Mouse (Mus musculus) erythroblast, embryonic 14.5 days (primary cell): Measurements from ENCODE around the gene Erc1. TPM values are rescaled to one million over a fixed set of nuclear protein-coding genes. Genes with fewer than 3 reads are reported as not detected.

Experiments used
- H3K27me3 ChIP-seq: 2 replicates; pipeline ENCODE4 v1.6.1; 2012; ENCODE audit warnings: inconsistent platforms; ENCODE audit not compliant: control insufficient read depth
- H3K36me3 ChIP-seq: 2 replicates; pipeline ENCODE4 v1.6.1; 2012; ENCODE audit warnings: mild to moderate bottlenecking, inconsistent platforms; ENCODE audit not compliant: control insufficient read depth
- H3K4me1 ChIP-seq: 2 replicates; pipeline ENCODE4 v1.6.1; 2012; ENCODE audit warnings: inconsistent platforms; ENCODE audit not compliant: control insufficient read depth
- H3K4me3 ChIP-seq: replicated peaks from 2 replicates; pipeline ENCODE3; 2012; ENCODE audit warnings: moderate library complexity, mild to moderate bottlenecking, inconsistent platforms
- H3K9me3 ChIP-seq: 2 replicates; pipeline ENCODE4 v1.6.1; 2012; ENCODE audit warnings: low read length, inconsistent platforms, mixed read lengths; ENCODE audit not compliant: control insufficient read depth
- GATA1 ChIP-seq: IDR thresholded peaks from 2 replicates; pipeline ENCODE4 v1.6.1; 2012; ENCODE audit warnings: low read length, inconsistent platforms, mixed read lengths
- TAL1 ChIP-seq: IDR thresholded peaks from 3 replicates; pipeline ENCODE4 v1.6.1; 2012; ENCODE audit warnings: low read length, inconsistent platforms, mixed read lengths
- polyA plus RNA-seq: library from polyadenylated mRNA; stranded (reverse); fragments of >175 nt; gene quantifications from 2 replicates; pipeline ENCODE4 v1.2.3, GENCODE M21; 2012

The Erc1 gene
- polyA plus RNA-seq, 1 experiment: 0.15 TPM

DNA sequence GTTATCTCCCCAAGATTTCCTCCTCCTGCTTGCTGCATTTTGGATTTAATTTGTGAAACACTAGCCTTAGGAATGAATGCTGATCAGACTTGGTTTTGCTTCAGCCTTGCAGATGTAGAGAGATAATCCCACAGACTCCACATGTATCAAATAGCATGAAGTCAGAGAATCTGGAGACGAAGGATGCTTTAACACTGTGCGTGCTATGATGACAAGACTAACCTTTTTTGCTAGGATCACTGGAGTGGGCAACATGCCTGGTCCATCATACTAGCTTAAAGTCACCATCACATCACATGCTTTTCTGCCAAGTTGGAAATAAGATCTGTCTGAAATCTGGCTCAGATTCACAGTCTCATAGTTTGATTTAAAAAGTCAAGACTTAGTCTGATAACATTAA is 260.1 kb downstream of the Erc1 start:
- Histone ChIP-seq H3K4me1 (no peaks in the 10 kb centered on the region), H3K36me3 (no peaks in the 10 kb centered on the region), H3K27me3 (no peaks in the 10 kb centered on the region), H3K4me3 (no peak overlapping the region), H3K9me3 (no peaks in the 10 kb centered on the region)
- TF ChIP-seq GATA1 (no peak), TAL1 (no peak)

DNA sequence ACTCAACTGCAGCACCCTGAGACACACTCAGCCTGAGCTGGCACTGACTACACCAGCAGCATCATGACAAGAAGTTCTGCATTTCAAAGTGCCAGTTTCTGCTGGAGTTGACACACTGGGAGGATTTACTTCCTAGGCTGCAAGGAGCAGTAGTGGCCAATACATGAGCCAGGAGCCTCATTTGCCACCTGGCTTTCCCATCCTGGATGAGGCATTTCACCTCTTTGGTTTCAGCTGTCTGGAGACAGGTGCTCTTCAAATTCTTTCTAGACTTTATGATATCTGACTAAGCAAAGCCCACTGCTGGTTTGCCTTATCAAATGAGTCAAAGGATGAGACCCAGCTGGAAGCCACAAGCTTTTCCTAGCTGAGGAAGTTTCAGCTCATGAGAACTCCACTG is 260.5 kb downstream of the Erc1 start:
- Histone ChIP-seq H3K27me3 (no peaks in the 10 kb centered on the region), H3K36me3 (no peaks in the 10 kb centered on the region), H3K9me3 (no peaks in the 10 kb centered on the region), H3K4me3 (no peak overlapping the region), H3K4me1 (no peaks in the 10 kb centered on the region)
- no peak for TF ChIP-seq TAL1
- no peak for TF ChIP-seq GATA1

DNA sequence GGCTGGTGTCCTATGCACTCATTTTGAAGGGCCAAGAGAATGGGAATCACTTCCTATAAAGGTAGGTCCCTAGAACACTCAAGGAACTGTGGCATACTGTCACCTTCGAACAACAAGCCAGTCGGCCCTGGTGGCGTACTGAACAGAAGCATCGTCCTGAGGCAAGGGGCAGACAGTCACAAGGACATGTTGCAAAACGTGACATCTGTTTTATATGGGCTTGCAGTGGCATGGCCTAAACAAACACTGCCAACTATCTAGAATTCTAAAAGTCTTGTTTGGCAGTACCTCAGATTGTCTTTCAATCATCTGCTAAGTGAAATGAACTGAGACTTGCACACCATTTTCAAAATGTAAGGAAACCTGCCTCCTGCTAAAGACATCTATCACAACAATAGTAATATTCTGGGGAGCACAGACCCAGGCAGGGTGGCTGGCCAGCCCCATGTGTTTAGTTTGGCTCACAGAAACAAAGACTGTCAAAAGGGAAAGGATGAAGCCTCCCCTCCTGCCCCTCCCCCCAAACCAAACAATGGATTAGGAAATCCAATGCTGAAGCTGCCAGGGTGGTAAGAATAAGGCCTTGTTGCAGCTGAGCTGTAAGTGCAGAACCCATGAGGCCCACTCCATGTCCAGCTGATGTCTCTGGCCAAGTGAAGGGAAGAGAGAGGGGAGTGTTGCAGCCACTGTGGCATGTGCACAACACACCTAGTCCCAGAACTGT is 262.2 kb downstream of the Erc1 start:
- no peak for TF ChIP-seq TAL1
- TF ChIP-seq GATA1: no peak
- Histone ChIP-seq H3K36me3 (no peaks in the 10 kb centered on the region), H3K4me1 (no peaks in the 10 kb centered on the region), H3K27me3 (no peaks in the 10 kb centered on the region), H3K9me3 (no peaks in the 10 kb centered on the region), H3K4me3 (no peak overlapping the region)

DNA sequence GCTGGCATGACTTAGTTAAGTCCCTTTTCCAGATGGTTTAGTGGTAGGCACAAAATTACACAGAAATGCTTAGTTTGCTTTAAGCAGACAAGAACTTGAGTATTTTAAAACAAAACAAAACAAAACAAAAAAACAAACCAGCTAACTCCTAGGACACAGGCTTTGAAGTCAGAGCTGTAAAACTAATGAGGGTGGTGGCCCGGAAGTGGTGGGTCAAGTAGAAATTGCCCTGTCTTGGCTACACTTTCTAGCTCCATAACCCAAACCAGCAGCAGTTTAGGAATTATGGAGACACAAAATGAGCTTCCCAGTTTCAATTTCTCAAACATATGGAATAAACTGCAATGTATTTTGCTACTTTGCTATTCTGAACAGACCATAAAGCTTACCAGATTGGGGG is 263.9 kb downstream of the Erc1 start:
- no peak overlapping the region for H3K4me3 ChIP-seq
- no peaks in the 10 kb centered on the region for H3K27me3 ChIP-seq
- no peaks in the 10 kb centered on the region for H3K36me3 ChIP-seq
- TF ChIP-seq GATA1 (no peak), TAL1 (no peak)
- no peaks in the 10 kb centered on the region for H3K4me1 ChIP-seq
- no peaks in the 10 kb centered on the region for H3K9me3 ChIP-seq

DNA sequence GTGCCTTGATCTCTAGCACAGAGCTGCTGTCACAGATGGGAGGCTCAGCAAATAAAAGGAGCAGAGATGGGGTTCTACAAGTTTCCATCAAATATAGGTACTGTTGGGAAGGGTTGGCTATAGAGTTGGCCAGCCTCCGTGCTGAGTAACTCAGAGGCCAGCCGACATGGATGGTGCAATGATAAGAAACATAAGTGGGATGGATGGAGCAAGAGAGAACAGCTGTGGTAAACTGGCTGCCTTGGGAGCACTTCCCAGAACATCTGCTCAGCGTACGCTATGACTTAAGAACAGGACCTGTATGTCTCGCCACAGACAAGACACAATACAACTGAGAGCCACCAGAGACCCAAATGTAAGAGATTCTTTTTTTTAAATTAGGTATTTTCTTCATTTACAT is 264.8 kb downstream of the Erc1 start:
- no peaks in the 10 kb centered on the region for H3K36me3 ChIP-seq

DNA sequence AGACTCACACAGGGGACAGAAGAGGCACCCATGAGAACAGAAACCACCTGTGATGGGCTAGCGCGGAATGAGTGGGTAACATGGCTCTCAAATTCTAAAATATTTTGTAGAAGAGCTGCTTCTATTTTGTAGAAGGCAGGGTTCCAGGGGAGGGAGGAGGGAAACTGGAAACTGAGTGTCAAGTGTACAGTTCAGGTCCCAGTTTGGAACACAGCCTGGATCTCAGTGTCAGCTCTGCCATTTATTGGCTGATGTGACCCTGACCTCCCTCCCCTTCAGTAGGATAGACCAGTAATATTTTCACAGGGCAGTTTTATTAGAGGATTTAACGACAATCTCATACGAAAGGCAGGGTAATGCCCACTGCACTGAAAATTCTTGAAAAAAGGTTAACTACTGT is 271.3 kb downstream of the Erc1 start:
- H3K4me3 ChIP-seq: no peak overlapping the region
- no peak for TF ChIP-seq GATA1
- no peak for TF ChIP-seq TAL1
- H3K9me3 ChIP-seq: no peaks in the 10 kb centered on the region
- H3K4me1 ChIP-seq: no peaks in the 10 kb centered on the region
- H3K27me3 ChIP-seq: no peaks in the 10 kb centered on the region
- H3K36me3 ChIP-seq: peaks cover 20% of the 10 kb centered on the region

More for the DNA sequence above, 264.8 kb downstream of the Erc1 start:
- H3K4me3 ChIP-seq: no peak overlapping the region
- H3K4me1 ChIP-seq: no peaks in the 10 kb centered on the region
- no peaks in the 10 kb centered on the region for H3K9me3 ChIP-seq
- no peaks in the 10 kb centered on the region for H3K27me3 ChIP-seq
- TF ChIP-seq GATA1 (no peak), TAL1 (no peak)

DNA sequence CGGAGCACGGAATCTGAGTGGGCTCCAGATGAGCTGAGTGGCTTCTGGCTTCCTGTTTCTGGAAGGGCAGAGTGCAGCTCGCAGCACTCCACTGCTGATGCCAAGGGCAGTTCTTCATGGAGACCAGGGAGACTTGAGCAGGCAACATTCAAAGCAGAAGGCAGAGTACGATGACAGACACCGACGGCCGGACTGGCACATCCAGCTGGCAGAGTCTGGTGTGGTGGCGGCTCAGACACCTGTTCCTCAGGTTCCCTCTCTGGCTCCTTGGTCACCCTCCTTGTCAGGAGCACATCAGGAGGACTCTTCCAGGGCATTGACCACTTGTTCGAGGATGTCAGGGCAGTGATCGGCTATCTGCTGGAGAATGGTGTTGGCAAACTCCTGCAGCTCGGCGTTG is 272.6 kb downstream of the Erc1 start:
- Histone ChIP-seq H3K9me3 (no peaks in the 10 kb centered on the region), H3K4me1 (no peaks in the 10 kb centered on the region), H3K4me3 (no peak overlapping the region), H3K27me3 (no peaks in the 10 kb centered on the region), H3K36me3 (peaks cover 20% of the 10 kb centered on the region)
- TF ChIP-seq GATA1: no peak
- no peak for TF ChIP-seq TAL1

DNA sequence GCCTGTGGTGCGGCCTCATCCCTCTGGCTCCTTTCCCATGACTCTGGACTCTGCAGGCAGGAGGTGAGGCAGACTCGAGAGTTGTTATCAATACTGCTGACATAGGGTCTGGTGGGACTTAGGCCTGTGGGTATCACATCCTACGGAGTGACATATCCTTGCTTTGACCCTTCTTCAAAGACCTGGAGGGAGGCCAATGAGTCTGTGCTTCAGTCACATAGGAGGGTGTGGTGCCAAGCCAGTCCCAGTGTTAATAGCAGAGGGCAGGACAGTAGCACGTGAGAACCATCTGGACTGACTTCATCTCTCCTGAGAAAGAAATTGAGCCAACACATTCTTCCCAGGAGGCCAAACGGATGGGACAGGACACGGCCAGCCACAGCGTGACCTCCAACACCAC is 275.7 kb downstream of the Erc1 start:
- Histone ChIP-seq H3K4me1 (no peaks in the 10 kb centered on the region), H3K27me3 (no peaks in the 10 kb centered on the region), H3K9me3 (no peaks in the 10 kb centered on the region), H3K4me3 (no peak overlapping the region), H3K36me3 (peaks cover 20% of the 10 kb centered on the region)
- TF ChIP-seq TAL1: no peak

DNA sequence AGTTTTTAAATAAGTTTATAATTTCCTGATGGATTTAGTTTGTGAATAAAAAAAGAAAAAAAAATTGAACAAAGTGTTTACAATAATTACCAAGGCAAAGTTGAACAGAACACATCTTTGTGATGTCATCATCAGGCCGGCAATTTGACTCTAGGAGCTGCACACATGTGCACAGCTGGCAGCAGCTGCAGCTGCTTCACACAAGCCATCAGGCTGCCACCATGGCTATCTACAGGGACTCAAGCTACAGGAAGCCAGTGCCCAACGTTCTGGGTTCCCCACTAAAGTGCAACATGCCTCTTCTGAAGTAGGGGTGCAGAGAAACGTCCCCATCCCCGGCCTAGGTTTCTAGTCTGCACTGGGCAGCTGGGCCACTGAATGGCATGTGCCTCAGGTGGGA is 277.2 kb downstream of the Erc1 start:
- Histone ChIP-seq H3K4me3 (no peak overlapping the region), H3K27me3 (no peaks in the 10 kb centered on the region), H3K36me3 (peaks cover 20% of the 10 kb centered on the region), H3K9me3 (no peaks in the 10 kb centered on the region), H3K4me1 (no peaks in the 10 kb centered on the region)
- no peak for TF ChIP-seq GATA1
- TF ChIP-seq TAL1: no peak

DNA sequence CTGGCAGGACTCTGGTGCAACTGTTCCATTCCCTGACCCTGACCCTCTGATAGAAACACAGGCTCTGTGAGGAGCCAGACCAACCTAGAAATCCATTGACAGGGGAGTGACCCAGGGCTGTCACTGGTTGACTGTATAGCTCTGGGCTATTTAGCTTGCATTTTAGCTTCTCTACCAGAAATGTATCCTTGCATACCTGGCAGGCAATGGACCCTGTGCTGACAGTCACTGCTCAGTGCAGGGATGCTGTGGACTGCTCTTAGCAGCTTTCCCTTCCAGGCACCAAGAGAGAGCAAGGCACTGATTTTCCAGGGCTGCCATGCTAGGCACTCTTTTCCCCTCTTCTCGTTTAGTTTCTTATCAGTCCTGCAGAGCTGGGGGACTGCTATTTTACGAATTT is 279.6 kb downstream of the Erc1 start:
- no peaks in the 10 kb centered on the region for H3K27me3 ChIP-seq
- no peaks in the 10 kb centered on the region for H3K4me1 ChIP-seq
- peaks cover 3% of the 10 kb centered on the region; the same call in 1 of the 2 replicates for H3K36me3 ChIP-seq
- no peak overlapping the region for H3K4me3 ChIP-seq
- TF ChIP-seq GATA1 (no peak), TAL1 (no peak)
- H3K9me3 ChIP-seq: no peaks in the 10 kb centered on the region
